Mouse (Mus musculus) heart, adult 2 months (tissue): ENCODE data around the gene Cdh5.

Source experiments
- CTCF ChIP-seq: fragments of 200-600 bp; IDR thresholded peaks from 2 replicates; pipeline ENCODE4 v1.8.1; 2022; ENCODE audit warnings: antibody characterized with exemption, mild to moderate bottlenecking, moderate library complexity
- EP300 ChIP-seq: fragments of 200-500 bp; IDR thresholded peaks from 2 replicates; pipeline ENCODE4 v1.6.1; 2011; ENCODE audit warnings: low read depth, low read length, control low read depth; ENCODE audit not compliant: insufficient read depth
- POLR2A ChIP-seq: fragments of 200-500 bp; IDR thresholded peaks from 2 replicates; pipeline ENCODE4 v1.6.1; 2011; ENCODE audit warnings: mild to moderate bottlenecking, low read depth, low read length, control low read depth; ENCODE audit not compliant: insufficient read depth

- TF ChIP-seq CTCF (peak; percentile 67), POLR2A (no peak), EP300 (no peak)
Observed at GRCm38 (mm10) chr8:104085281-104085680, 16.1 kb upstream of the Cdh5 start.
